Mouse (Mus musculus): ENCODE data around the gene Scarb1. TPM values are rescaled to one million over a fixed set of nuclear protein-coding genes. Genes with fewer than 3 reads are reported as not detected.

Scarb1 gene
- polyA plus RNA-seq, 1 experiment: 188 TPM

DNA sequence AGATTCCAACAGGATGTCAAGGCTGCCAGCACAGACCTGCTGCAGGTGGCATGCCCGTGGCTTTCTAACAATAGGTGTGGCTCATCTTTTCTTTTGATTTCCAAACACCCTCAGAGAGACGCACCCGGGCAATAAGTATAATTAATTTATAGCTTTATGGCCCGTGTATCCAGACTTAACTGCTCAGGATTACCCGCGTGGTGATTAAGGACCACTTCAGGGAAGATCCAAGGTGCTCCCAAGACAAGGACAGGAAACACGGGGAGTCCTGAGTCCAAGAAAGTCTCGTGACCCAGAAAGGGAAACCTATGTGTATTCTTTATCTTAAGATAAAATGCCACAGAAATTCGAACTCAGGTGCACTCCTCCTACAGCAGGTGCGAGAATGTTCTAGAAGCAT, 49.5 kb downstream of the Scarb1 start:
- H3K27ac ChIP-seq (ENCODE audit: control insufficient read depth, insufficient read depth, low read depth, low read length): no peak overlapping the region
- H3K4me1 ChIP-seq (ENCODE audit: control insufficient read depth, insufficient read depth, low read length): no peaks in the 10 kb centered on the region
- H3K4me3 ChIP-seq (ENCODE audit: control insufficient read depth, low read depth, low read length): no peak overlapping the region
- no peaks in the 10 kb centered on the region for H3K27me3 ChIP-seq (ENCODE audit: control insufficient read depth, insufficient read depth, low read length)
- no peak for TF ChIP-seq CTCF (IDR thresholded peaks at IDR 0.05; ENCODE audit: control insufficient read depth, insufficient read depth, insufficient replicate concordance, low read depth, low read length)
- TF ChIP-seq POLR2A (IDR thresholded peaks at IDR 0.05; ENCODE audit: control insufficient read depth, low read depth, low read length): no peak
- no peaks in the 10 kb centered on the region for H3K36me3 ChIP-seq (ENCODE audit: control insufficient read depth, insufficient read depth, low read length)

DNA sequence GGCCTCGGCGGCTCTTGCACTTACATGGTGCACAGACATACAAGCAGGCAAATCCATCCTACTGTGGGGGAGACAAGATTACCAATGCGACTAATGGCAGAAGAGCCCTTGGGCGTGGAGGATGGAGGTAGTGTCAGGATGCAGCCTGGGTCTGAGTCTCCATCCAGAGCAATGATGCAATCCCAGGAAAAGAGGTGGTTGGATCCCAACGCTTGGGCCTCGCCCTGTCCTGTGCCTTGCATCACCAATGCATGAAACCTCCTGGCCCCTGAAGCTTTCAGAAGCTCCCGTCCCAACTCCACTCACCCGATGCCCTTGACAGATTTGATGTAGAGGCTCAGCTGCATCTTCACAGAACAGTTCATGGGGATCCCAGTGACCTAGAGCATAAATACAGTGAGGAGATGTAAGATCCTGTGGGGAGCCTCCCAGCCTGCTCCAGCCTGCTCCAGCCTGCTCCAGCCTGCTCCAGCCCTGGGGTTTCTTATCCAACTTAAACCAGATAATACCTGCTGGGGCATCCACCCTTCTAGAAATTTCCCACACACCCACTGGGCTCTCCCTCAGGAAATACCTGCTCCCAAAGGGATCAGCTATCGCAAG, 53.7 kb downstream of the Scarb1 start:
- no peaks in the 10 kb centered on the region for H3K36me3 ChIP-seq (ENCODE audit: control insufficient read depth, insufficient read depth, low read length)
- H3K4me3 ChIP-seq (ENCODE audit: control insufficient read depth, low read depth, low read length): no peak overlapping the region
- H3K27me3 ChIP-seq (ENCODE audit: control insufficient read depth, insufficient read depth, low read length): no peaks in the 10 kb centered on the region
- TF ChIP-seq POLR2A (IDR thresholded peaks at IDR 0.05; ENCODE audit: control insufficient read depth, low read depth, low read length) (no peak), CTCF (IDR thresholded peaks at IDR 0.05; ENCODE audit: control insufficient read depth, insufficient read depth, insufficient replicate concordance, low read depth, low read length) (no peak)
- peaks cover 7% of the 10 kb centered on the region for H3K4me1 ChIP-seq (ENCODE audit: control insufficient read depth, insufficient read depth, low read length)
- no peak overlapping the region for H3K27ac ChIP-seq (ENCODE audit: control insufficient read depth, insufficient read depth, low read depth, low read length)

DNA sequence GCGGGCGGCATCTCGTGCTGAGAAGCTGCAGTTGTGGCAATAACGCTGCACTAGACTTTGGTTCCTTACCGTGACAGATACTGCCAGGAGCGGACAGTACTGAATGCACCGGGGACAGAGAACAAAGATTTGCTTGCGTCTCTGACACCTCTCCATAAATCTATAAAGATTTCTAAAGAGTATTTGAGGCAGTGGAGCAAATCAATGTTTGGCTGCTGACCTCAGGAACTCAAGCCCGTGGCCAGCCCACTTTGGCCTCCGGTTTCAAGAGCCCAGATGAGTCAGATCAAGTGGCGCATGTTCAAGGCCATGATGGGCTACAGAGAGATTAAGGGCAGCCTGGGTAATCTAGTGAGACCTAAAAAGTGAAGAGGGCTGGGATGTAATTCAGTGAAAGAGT, 54.8 kb downstream of the Scarb1 start:
- no peak for TF ChIP-seq POLR2A (IDR thresholded peaks at IDR 0.05; ENCODE audit: control insufficient read depth, low read depth, low read length)
- TF ChIP-seq CTCF (IDR thresholded peaks at IDR 0.05; ENCODE audit: control insufficient read depth, insufficient read depth, insufficient replicate concordance, low read depth, low read length): no peak
- H3K27me3 ChIP-seq (ENCODE audit: control insufficient read depth, insufficient read depth, low read length): no peaks in the 10 kb centered on the region
- no peak overlapping the region for H3K4me3 ChIP-seq (ENCODE audit: control insufficient read depth, low read depth, low read length)
- H3K4me1 ChIP-seq (ENCODE audit: control insufficient read depth, insufficient read depth, low read length): peaks cover 7% of the 10 kb centered on the region
- H3K36me3 ChIP-seq (ENCODE audit: control insufficient read depth, insufficient read depth, low read length): no peaks in the 10 kb centered on the region
- no peak overlapping the region for H3K27ac ChIP-seq (ENCODE audit: control insufficient read depth, insufficient read depth, low read depth, low read length)

DNA sequence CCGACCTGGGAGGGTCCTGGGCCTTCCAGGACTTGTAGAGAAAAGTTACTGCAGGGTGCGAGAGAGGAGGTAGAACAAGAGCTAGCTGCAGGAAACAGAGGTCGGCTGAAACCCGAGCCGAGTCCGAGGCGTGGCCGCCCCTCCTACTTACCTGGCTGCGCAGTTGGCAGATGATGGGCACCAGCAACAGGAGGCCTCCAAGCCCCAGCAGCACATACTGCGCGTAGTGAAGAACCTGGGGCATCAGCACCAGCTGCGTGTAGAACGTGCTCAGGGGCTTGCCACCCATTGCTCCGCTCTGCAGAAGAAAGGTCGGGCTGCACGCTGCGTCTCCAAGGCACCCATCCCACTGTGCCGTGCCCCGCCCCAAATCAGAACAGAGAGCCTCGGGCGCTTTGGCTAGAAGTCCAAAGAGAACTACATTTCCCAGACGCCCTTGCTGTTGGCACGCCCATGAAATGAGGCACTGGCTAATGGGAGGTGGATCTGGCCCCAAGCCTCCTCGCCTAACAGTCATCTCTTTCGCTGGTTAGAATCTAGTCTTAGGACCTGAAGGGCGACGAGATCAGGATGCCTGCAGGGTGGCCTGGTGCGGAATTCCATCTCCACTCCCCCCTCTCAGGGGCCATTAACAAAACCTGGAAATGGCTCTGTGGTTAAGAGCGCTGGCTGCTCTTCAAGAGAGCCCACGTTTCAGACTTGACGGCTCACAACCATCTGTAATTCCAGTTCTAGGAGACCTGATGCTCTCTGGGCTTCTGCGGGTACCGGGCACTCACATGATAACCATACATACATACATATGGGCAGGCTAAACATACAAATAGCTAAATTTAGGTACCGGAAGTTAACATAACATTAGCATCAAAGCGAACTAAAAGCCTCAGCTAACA, 56.9 kb downstream of the Scarb1 start:
- 0 out of 2 replicates have a peak, but pooled peaks have one; percentile 10 for TF ChIP-seq POLR2A (IDR thresholded peaks at IDR 0.05; ENCODE audit: control insufficient read depth, low read depth, low read length)
- TF ChIP-seq CTCF (IDR thresholded peaks at IDR 0.05; ENCODE audit: control insufficient read depth, insufficient read depth, insufficient replicate concordance, low read depth, low read length): no peak
- Histone ChIP-seq H3K4me1 (ENCODE audit: control insufficient read depth, insufficient read depth, low read length) (peaks cover 7% of the 10 kb centered on the region), H3K36me3 (ENCODE audit: control insufficient read depth, insufficient read depth, low read length) (no peaks in the 10 kb centered on the region), H3K27me3 (ENCODE audit: control insufficient read depth, insufficient read depth, low read length) (no peaks in the 10 kb centered on the region), H3K4me3 (ENCODE audit: control insufficient read depth, low read depth, low read length) (peak overlapping the region; percentile 3), H3K27ac (ENCODE audit: control insufficient read depth, insufficient read depth, low read depth, low read length) (no peak overlapping the region)

DNA sequence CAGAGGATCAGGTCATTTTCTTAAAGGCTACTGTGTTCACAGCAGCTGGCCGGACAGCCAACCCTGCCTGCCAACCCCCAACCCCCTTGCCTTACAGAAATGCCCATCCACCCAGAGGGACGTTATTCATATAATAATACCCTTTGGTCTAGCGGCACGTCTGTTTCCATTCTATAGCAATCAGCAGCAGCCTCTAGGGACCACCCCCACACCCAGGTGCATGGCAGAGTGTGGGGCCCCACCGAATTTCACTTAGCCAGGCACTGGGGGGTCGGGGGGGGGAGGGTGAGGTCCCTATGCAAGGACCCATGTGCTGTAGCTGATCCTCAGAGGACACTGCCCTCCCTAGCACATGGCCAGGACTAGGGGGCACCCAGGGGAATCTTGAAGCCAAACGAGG, 61.7 kb downstream of the Scarb1 start:
- TF ChIP-seq CTCF (IDR thresholded peaks at IDR 0.05; ENCODE audit: control insufficient read depth, insufficient read depth, insufficient replicate concordance, low read depth, low read length): no peak
- no peak for TF ChIP-seq POLR2A (IDR thresholded peaks at IDR 0.05; ENCODE audit: control insufficient read depth, low read depth, low read length)
- Histone ChIP-seq H3K27me3 (ENCODE audit: control insufficient read depth, insufficient read depth, low read length) (no peaks in the 10 kb centered on the region), H3K36me3 (ENCODE audit: control insufficient read depth, insufficient read depth, low read length) (no peaks in the 10 kb centered on the region), H3K4me1 (ENCODE audit: control insufficient read depth, insufficient read depth, low read length) (peaks cover 6% of the 10 kb centered on the region), H3K4me3 (ENCODE audit: control insufficient read depth, low read depth, low read length) (no peak overlapping the region), H3K27ac (ENCODE audit: control insufficient read depth, insufficient read depth, low read depth, low read length) (no peak overlapping the region)

DNA sequence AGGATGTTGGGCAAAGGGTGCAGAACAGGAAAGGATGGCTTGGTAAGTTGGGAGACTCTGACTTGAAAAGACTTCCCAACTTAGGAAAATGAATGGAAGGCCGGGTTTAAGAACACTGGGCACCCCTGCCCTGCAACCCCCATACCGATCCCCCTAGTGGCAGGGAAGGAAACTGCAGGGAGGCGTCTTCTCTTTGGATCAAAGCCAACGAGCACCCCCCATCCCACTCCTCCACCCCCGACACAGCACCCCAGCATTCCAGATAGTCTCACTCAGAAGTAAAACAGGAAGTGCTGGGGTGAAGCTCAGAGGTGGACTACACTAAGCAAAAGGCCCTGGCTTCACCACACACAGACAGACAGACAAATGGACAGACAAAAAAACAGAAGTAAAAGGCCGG, 62.6 kb downstream of the Scarb1 start:
- H3K4me1 ChIP-seq (ENCODE audit: control insufficient read depth, insufficient read depth, low read length): 0 out of 2 replicates have a peak, but pooled peaks cover 2% of the 10 kb centered on the region
- no peaks in the 10 kb centered on the region for H3K36me3 ChIP-seq (ENCODE audit: control insufficient read depth, insufficient read depth, low read length)
- no peak overlapping the region for H3K27ac ChIP-seq (ENCODE audit: control insufficient read depth, insufficient read depth, low read depth, low read length)
- TF ChIP-seq CTCF (IDR thresholded peaks at IDR 0.05; ENCODE audit: control insufficient read depth, insufficient read depth, insufficient replicate concordance, low read depth, low read length) (peak; percentile 64; the same call in 1 of the 2 replicates), POLR2A (IDR thresholded peaks at IDR 0.05; ENCODE audit: control insufficient read depth, low read depth, low read length) (no peak)
- no peak overlapping the region for H3K4me3 ChIP-seq (ENCODE audit: control insufficient read depth, low read depth, low read length)
- no peaks in the 10 kb centered on the region for H3K27me3 ChIP-seq (ENCODE audit: control insufficient read depth, insufficient read depth, low read length)

DNA sequence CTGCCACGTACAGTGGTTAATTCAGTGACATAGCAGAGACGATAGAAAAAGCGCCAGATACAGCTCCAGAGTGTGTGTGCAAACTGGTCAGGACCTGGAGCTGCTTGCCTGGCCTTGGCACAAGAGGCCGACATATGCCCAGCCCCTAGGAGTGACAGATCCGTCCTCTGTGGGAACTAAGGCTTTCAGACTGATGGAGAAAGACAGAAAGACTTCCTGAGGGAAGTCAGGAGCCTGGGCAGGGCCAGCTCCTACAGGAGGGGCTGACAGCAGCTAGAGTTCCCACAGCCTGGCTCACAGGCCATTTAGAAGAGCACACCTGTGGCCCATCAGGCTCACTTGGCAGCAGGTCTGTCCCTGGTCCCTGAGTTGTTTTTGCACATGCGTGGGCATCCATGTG, 63.6 kb downstream of the Scarb1 start:
- H3K27ac ChIP-seq (ENCODE audit: control insufficient read depth, insufficient read depth, low read depth, low read length): no peak overlapping the region
- no peak overlapping the region for H3K4me3 ChIP-seq (ENCODE audit: control insufficient read depth, low read depth, low read length)
- H3K27me3 ChIP-seq (ENCODE audit: control insufficient read depth, insufficient read depth, low read length): no peaks in the 10 kb centered on the region
- TF ChIP-seq POLR2A (IDR thresholded peaks at IDR 0.05; ENCODE audit: control insufficient read depth, low read depth, low read length): no peak
- no peak for TF ChIP-seq CTCF (IDR thresholded peaks at IDR 0.05; ENCODE audit: control insufficient read depth, insufficient read depth, insufficient replicate concordance, low read depth, low read length)
- H3K4me1 ChIP-seq (ENCODE audit: control insufficient read depth, insufficient read depth, low read length): 0 out of 2 replicates have a peak, but pooled peaks cover 2% of the 10 kb centered on the region
- H3K36me3 ChIP-seq (ENCODE audit: control insufficient read depth, insufficient read depth, low read length): no peaks in the 10 kb centered on the region
